Mouse (Mus musculus): ENCODE results near the gene Lingo4. TPM values are rescaled to one million over a fixed set of nuclear protein-coding genes. Genes with fewer than 3 reads are reported as not detected.
A peak's percentile ranks its signal among the peaks of the same experiment; 100 is the strongest.

The Lingo4 gene
- total RNA-seq, 2 experiments from 2014 or later = 0.06 to 0.11 TPM

- no peak for DNase-seq
- intact Hi-C loops (cut with DNase I; ENCODE audit: low total_unique reads) = no loop called here
These were observed 38.1 kb downstream of the Lingo4 start for GRCm38 (mm10) chr3:94436420-94436819.

- no peak for DNase-seq
- intact Hi-C loops (cut with DNase I; ENCODE audit: low total_unique reads) = no loop called here
These were observed 42.9 kb downstream of the Lingo4 start for GRCm38 (mm10) chr3:94441182-94441581.

GRCm38 (mm10) chr3:94442951-94443596 lies 44.8 kb downstream of the Lingo4 start, which contains the start of gene Mrpl9:
Mrpl9 (plus strand) TSS chr3:94443318.
- intact Hi-C loops (cut with DNase I; ENCODE audit: low total_unique reads) = no loop called here
- DNase-seq = peak; percentile 94

- intact Hi-C loops (cut with DNase I; ENCODE audit: low total_unique reads) = no loop called here
- no peak for DNase-seq
These were observed 45.3 kb downstream of the Lingo4 start, which contains the start of gene Oaz3 for GRCm38 (mm10) chr3:94443597-94443964. Oaz3 (minus strand) TSS chr3:94443915.

- DNase-seq = no peak
- intact Hi-C loops (cut with DNase I; ENCODE audit: low total_unique reads) = no loop called here
These were observed 51.1 kb downstream of the Lingo4 start for GRCm38 (mm10) chr3:94449377-94449776.

Other genes with a start within 250 kb of the Lingo4 start
- gene Gm10696, start 220.3 kb upstream of the Lingo4 start, total RNA-seq (2021) = not detected
- not detected for gene Gm5286, start 201.8 kb upstream of the Lingo4 start, total RNA-seq (2021)
- not detected for gene Gm4778, start 134.5 kb upstream of the Lingo4 start, total RNA-seq (2021)
- gene Them4, start 88.4 kb upstream of the Lingo4 start, total RNA-seq (2021) = 1 to 10 TPM; 6.5 to 6.7 TPM
- under 1 TPM in 1 of 2 experiments, not detected in 1; 0.16 TPM for gene Them5, start 56.4 kb upstream of the Lingo4 start, total RNA-seq (2021)
- under 1 TPM; 0.18 to 0.31 TPM for gene C2cd4d, start 36.1 kb upstream of the Lingo4 start, total RNA-seq (2021)
- gene Rorc, start 25.7 kb upstream of the Lingo4 start, total RNA-seq (2021) = 10 to 100 TPM; 15.8 to 22.8 TPM
- gene Tdrkh, start 14.8 kb downstream of the Lingo4 start, total RNA-seq (2021) = 1 to 10 TPM; 3.5 to 4.8 TPM
- gene Mrpl9, start 44.8 kb downstream of the Lingo4 start, total RNA-seq (2021) = 10 to 100 TPM; 40.4 to 47.1 TPM
- not detected for gene Oaz3, start 45.4 kb downstream of the Lingo4 start, total RNA-seq (2021)
- not detected for gene Celf3, start 79.8 kb downstream of the Lingo4 start, total RNA-seq (2021)
- 1 to 10 TPM; 3.0 to 3.8 TPM for gene Riiad1, start 81.8 kb downstream of the Lingo4 start, total RNA-seq (2021)
- gene Snx27, start 184.2 kb downstream of the Lingo4 start, total RNA-seq (2021) = 10 to 100 TPM; 23.8 to 25.1 TPM
- gene Gm10972, start 244.6 kb downstream of the Lingo4 start, total RNA-seq (2021) = not detected

Data from gastrocnemius, postnatal 14 days (tissue).